Mouse (Mus musculus) hindbrain, postnatal 0 days (tissue): ENCODE data around the gene Ttc7b. TPM values are rescaled to one million over a fixed set of nuclear protein-coding genes. Genes with fewer than 3 reads are reported as not detected.

Experiments used
- ATAC-seq: fragments of 200-750 bp; cut with Nextera tagmentation; 2 replicates; pipeline ENCODE4 v1.8.0; 2017; ENCODE audit warnings: mild to moderate bottlenecking, moderate TSS enrichment, moderate library complexity
- DNase-seq: peaks from one replicate; pipeline ENCODE4 v3.0.0-alpha.2; 2015; ENCODE audit warnings: low spot score
- H3K27ac ChIP-seq: fragments of 300-500 bp; sonication (generic); 2 replicates; pipeline ENCODE4 v1.5.1; 2014; ENCODE audit warnings: mild to moderate bottlenecking
- H3K27me3 ChIP-seq: fragments of 300-500 bp; sonication (generic); 2 replicates; pipeline ENCODE4 v1.6.1; 2014; ENCODE audit warnings: low read length, mixed read lengths; ENCODE audit not compliant: insufficient read depth
- H3K36me3 ChIP-seq: fragments of 300-500 bp; sonication (generic); 2 replicates; pipeline ENCODE4 v1.6.1; 2014; ENCODE audit warnings: low read length, mixed read lengths; ENCODE audit not compliant: insufficient read depth
- H3K4me1 ChIP-seq: fragments of 300-500 bp; sonication (generic); 2 replicates; pipeline ENCODE4 v1.6.1; 2014; ENCODE audit warnings: antibody characterized with exemption, low read length, mixed read lengths; ENCODE audit not compliant: insufficient read depth
- H3K4me2 ChIP-seq: fragments of 300-500 bp; sonication (generic); 2 replicates; pipeline ENCODE4 v1.6.1; 2014; ENCODE audit warnings: low read depth, mild to moderate bottlenecking, low read length, moderate library complexity, mixed read lengths
- H3K4me3 ChIP-seq: fragments of 300-500 bp; sonication (generic); 2 replicates; pipeline ENCODE4 v1.5.1; 2014; ENCODE audit warnings: low read length
- H3K9ac ChIP-seq: fragments of 300-500 bp; sonication (generic); replicated peaks from 2 replicates; pipeline ENCODE4 v1.6.1; 2014; ENCODE audit warnings: mild to moderate bottlenecking, low read length, moderate library complexity, mixed read lengths
- H3K9me3 ChIP-seq: fragments of 300-500 bp; sonication (generic); 2 replicates; pipeline ENCODE4 v1.6.1; 2016; ENCODE audit warnings: low read length, mixed read lengths
- CTCF ChIP-seq: IDR thresholded peaks from 2 replicates; pipeline ENCODE4 v1.5.1; 2016; ENCODE audit warnings: antibody characterized with exemption, control low read depth, low read depth
- WGBS: fragments of 180-500 bp; shearing (Covaris S2); extraction: QIAGEN DNeasy Blood & Tissue Kit; methylation state at CpG from one replicate; pipeline ENCODE4 v1.1.7; 2014; 5-methylcytosine and 5-hydroxymethylcytosine counted together
- polyA plus RNA-seq: library from polyadenylated mRNA; unstranded; fragments of >200 nt; fragmentation: Nextera tagmentation; extraction: Ambion mirVana; gene quantifications from 2 replicates; pipeline ENCODE4 v1.2.1, GENCODE M21; 2015
- total RNA-seq: library from RNA; depleted of rRNA; stranded (reverse); fragments of >200 nt; gene quantifications from 2 replicates; pipeline ENCODE4 v1.2.3, GENCODE M21; 2014

Ttc7b gene
- total and polyA plus RNA-seq, 2 experiments from 2014 or later, result 8.6 to 51.2 TPM

DNA sequence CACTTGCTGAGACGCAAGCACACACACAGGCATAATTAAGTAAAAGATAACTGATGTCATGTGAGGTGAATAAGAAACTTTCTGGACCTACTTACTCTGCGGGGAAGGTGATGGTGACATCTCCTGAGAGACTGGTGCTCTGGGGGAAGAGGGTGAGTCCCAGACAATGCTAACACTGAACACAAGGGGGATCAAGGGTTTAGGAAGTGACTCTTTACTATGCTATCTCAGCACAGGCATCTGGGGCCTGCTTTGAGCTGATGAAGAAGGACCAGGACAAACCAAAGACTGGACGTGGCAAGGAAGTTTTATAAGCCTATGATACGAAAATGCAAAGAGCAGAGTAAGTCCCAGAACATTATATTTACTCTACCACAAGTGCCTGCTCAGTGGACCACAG lies 92.4 kb downstream of the Ttc7b start:
- ATAC-seq (no peak), DNase-seq (no peak)
- Histone ChIP-seq H3K9ac (no peak overlapping the region), H3K36me3 (no peaks in the 10 kb centered on the region), H3K4me1 (0 out of 2 replicates have a peak, but pooled peaks cover 4% of the 10 kb centered on the region), H3K27me3 (no peaks in the 10 kb centered on the region), H3K4me2 (no peak overlapping the region), H3K4me3 (no peak overlapping the region), H3K27ac (no peak overlapping the region), H3K9me3 (no peaks in the 10 kb centered on the region)
- TF ChIP-seq CTCF, result no peak
- 94% methylated on average over 4 of the region's 4 CpGs for WGBS

- Histone ChIP-seq H3K36me3 (no peaks in the 10 kb centered on the region), H3K27ac (peak overlapping the region; percentile 36; the same call in 1 of the 2 replicates), H3K4me1 (0 out of 2 replicates have a peak, but pooled peaks cover 8% of the 10 kb centered on the region), H3K27me3 (no peaks in the 10 kb centered on the region), H3K4me3 (no peak overlapping the region), H3K9me3 (no peaks in the 10 kb centered on the region), H3K9ac (no peak overlapping the region), H3K4me2 (no peak overlapping the region)
- TF ChIP-seq CTCF, result no peak
- WGBS, result 71% methylated on average over 4 of the region's 4 CpGs
- DNase-seq (no peak), ATAC-seq (peak; percentile 36; the same call in 1 of the 2 replicates)
Measured at GRCm38 (mm10) chr12:100426212-100426611, 94.4 kb downstream of the Ttc7b start.

DNA sequence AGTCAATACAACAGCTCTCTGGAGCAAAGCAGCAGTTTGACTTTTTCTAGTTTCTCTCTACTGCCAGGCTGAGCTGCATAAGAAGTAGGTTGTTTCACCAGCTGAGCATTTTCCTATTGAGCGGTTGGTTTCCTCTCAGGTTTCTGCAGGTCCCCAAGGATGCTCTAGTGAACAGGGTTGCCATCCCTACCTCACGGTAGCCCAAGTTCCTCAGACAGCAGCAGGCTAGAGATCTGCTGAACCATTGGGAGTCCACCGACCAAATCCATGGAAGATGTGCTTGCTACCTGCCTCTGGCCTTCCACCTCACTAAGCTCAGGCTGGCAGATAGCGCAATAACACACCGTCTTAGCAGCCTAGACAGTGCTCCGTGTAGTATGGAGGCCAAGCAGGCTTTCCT lies 95.6 kb downstream of the Ttc7b start:
- DNase-seq (no peak), ATAC-seq (no peak)
- Histone ChIP-seq H3K9me3 (no peaks in the 10 kb centered on the region), H3K4me1 (0 out of 2 replicates have a peak, but pooled peaks cover 8% of the 10 kb centered on the region), H3K36me3 (no peaks in the 10 kb centered on the region), H3K27ac (0 out of 2 replicates have a peak overlapping the region, but pooled peaks have one; percentile 4), H3K9ac (no peak overlapping the region), H3K27me3 (no peaks in the 10 kb centered on the region), H3K4me2 (no peak overlapping the region), H3K4me3 (no peak overlapping the region)
- 86% methylated on average over 6 of the region's 6 CpGs for whole genome bisulfite sequencing
- TF ChIP-seq CTCF, result no peak

- WGBS, result 52% methylated on average over 6 of the region's 6 CpGs
- H3K9ac ChIP-seq, result no peak overlapping the region
- 0 out of 2 replicates have a peak, but pooled peaks cover 8% of the 10 kb centered on the region for H3K4me1 ChIP-seq
- H3K27ac ChIP-seq, result no peak overlapping the region
- no peaks in the 10 kb centered on the region for H3K9me3 ChIP-seq
- DNase-seq (peak; percentile 29), ATAC-seq (peak; percentile 44; the same call in 1 of the 2 replicates)
- H3K27me3 ChIP-seq, result no peaks in the 10 kb centered on the region
- TF ChIP-seq CTCF, result no peak
- H3K4me2 ChIP-seq, result no peak overlapping the region
- no peak overlapping the region for H3K4me3 ChIP-seq
- H3K36me3 ChIP-seq, result no peaks in the 10 kb centered on the region
Measured at GRCm38 (mm10) chr12:100422286-100422820, 98.3 kb downstream of the Ttc7b start.

- no peak overlapping the region for H3K9ac ChIP-seq
- H3K27ac ChIP-seq, result peak overlapping the region; percentile 46; the same call in 1 of the 2 replicates
- peak; percentile 87 for DNase-seq
- no peaks in the 10 kb centered on the region for H3K9me3 ChIP-seq
- H3K4me3 ChIP-seq, result no peak overlapping the region
- peak; percentile 80 for TF ChIP-seq CTCF
- 0 out of 2 replicates have a peak, but pooled peaks cover 8% of the 10 kb centered on the region for H3K4me1 ChIP-seq
- peak; percentile 69 for ATAC-seq
- WGBS, result 47% methylated on average over 6 of the region's 6 CpGs
- H3K4me2 ChIP-seq, result no peak overlapping the region
- no peaks in the 10 kb centered on the region for H3K36me3 ChIP-seq
- no peaks in the 10 kb centered on the region for H3K27me3 ChIP-seq
Measured at GRCm38 (mm10) chr12:100421538-100421937, 99.1 kb downstream of the Ttc7b start.

GRCm38 (mm10) chr12:100420903-100421302 lies 99.7 kb downstream of the Ttc7b start:
- no peaks in the 10 kb centered on the region for H3K36me3 ChIP-seq
- H3K27ac ChIP-seq, result peak overlapping the region; percentile 46; the same call in 1 of the 2 replicates
- ATAC-seq, result no peak
- no peaks in the 10 kb centered on the region for H3K27me3 ChIP-seq
- WGBS, result 80% methylated on average over 6 of the region's 6 CpGs
- 0 out of 2 replicates have a peak, but pooled peaks cover 4% of the 10 kb centered on the region for H3K4me1 ChIP-seq
- H3K4me3 ChIP-seq, result no peak overlapping the region
- H3K9ac ChIP-seq, result no peak overlapping the region
- no peak for TF ChIP-seq CTCF
- DNase-seq, result no peak
- no peaks in the 10 kb centered on the region for H3K9me3 ChIP-seq
- H3K4me2 ChIP-seq, result no peak overlapping the region
